Mouse (Mus musculus) R1 (cell line): ENCODE measurements around the gene Gm11758.
"Not testable (repeated sequence)": the region's sequence is repeated elsewhere in the genome, so short reads cannot be mapped to it uniquely, and the experiment has no call there.

Experiments
- DNase-seq: peaks from one replicate; pipeline ENCODE4 v3.0.0-alpha.2; 2018; ENCODE audit warnings: low read depth, low spot score

The Gm11758 gene

DNA sequence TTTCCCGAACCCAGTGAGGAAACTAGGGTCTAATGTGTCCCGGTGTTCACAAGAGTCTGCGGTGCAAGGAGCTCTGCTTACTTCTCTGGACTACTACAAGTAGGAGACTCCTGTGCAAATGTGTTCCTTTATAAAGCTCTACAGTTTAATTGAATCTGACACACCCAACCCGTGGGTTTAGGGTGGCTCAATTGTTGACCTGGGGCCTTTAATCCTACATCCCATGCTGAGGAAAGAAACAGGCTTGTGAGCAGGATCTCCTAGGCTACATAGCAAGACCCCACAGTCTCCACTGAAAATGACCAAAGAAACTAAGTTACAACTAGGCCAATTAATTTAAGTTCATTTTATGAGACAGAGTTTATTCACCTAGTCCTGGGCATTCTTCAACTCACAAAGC, at the start of gene Gm11758:
Gene Gm11758 (minus strand): TSS at position 101 of the 400 bp plus-strand sequence.
- not testable (repeated sequence) for DNase-seq

DNA sequence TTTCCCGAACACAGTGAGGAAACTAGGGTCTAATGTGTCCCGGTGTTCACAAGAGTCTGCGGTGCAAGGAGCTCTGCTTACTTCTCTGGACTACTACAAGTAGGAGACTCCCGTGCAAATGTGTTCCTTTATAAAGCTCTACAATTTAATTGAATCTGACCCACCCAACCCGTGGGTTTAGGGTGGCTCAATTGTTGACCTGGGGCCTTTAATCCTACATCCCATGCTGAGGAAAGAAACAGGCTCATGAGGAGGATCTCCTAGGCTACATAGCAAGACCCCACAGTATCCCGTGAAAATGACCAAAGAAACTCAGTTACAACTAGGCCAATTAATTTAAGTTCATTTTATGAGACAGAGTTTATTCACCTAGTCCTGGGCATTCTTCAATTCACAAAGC, 44.6 kb upstream of the Gm11758 start, which contains the start of gene Gm11756:
Gene Gm11756 (minus strand): TSS at position 101 of the 400 bp plus-strand sequence.
- not testable (repeated sequence) for DNase-seq

DNA sequence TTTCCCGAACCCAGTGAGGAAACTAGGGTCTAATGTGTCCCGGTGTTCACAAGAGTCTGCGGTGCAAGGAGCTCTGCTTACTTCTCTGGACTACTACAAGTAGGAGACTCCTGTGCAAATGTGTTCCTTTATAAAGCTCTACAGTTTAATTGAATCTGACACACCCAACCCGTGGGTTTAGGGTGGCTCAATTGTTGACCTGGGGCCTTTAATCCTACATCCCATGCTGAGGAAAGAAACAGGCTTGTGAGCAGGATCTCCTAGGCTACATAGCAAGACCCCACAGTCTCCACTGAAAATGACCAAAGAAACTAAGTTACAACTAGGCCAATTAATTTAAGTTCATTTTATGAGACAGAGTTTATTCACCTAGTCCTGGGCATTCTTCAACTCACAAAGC, 29.8 kb upstream of the Gm11758 start, which contains the start of gene Gm13871:
Gene Gm13871 (minus strand): TSS at position 101 of the 400 bp plus-strand sequence.
- DNase-seq: not testable (repeated sequence)

DNA sequence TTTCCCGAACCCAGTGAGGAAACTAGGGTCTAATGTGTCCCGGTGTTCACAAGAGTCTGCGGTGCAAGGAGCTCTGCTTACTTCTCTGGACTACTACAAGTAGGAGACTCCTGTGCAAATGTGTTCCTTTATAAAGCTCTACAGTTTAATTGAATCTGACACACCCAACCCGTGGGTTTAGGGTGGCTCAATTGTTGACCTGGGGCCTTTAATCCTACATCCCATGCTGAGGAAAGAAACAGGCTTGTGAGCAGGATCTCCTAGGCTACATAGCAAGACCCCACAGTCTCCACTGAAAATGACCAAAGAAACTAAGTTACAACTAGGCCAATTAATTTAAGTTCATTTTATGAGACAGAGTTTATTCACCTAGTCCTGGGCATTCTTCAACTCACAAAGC, 14.9 kb upstream of the Gm11758 start, which contains the start of gene Gm11757:
Gene Gm11757 (minus strand): TSS at position 101 of the 400 bp plus-strand sequence.
- DNase-seq: not testable (repeated sequence)

DNA sequence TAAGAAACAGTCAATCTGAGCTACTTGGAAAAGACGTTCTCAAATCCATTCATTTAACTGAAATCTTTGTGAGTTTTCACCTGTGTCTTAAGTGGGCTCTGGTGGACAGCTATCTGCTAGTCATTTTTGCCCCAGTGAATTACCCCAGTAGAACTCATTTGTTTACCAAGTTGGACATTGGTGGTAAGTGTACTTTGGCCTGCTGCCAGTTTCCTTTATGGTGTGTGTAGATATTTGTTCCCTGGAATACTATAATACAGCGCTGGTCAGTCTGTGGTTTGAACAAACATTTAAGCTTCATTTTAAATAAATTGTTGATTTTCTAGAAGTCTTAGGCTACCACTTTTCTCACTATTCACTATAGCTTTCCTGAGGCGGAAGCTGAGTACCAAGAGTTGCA, 49.5 kb downstream of the Gm11758 start:
- DNase-seq: no peak
